Mouse (Mus musculus) liver, adult (tissue): Measurements from ENCODE around the gene Rnft2.

Experiments used
- GATA4 ChIP-seq: IDR thresholded peaks from 2 replicates; pipeline ENCODE4 v1.6.1; 2014; ENCODE audit warnings: mild to moderate bottlenecking, low read length; ENCODE audit not compliant: insufficient replicate concordance

The Rnft2 gene

DNA sequence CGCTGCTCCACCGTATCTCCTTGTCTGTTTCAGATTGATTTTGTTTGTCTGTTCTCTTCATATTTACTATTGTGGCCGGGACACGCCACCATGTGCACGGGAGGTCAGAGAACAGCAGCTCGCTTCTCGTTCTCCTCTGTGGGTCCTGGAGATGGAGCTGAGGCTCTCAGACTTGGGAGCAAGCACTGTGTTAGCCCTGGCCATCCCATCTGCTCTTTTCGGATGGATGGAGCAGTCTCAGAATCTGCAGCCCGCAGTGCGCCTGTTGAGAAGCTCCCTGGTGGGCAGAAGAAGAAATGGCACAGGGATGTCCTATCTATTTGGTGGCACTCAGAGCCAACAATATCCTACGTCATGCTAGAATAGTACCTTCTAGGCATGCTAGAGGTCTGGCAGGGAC, 15.7 kb upstream of the Rnft2 start:
- TF ChIP-seq GATA4 = no peak

DNA sequence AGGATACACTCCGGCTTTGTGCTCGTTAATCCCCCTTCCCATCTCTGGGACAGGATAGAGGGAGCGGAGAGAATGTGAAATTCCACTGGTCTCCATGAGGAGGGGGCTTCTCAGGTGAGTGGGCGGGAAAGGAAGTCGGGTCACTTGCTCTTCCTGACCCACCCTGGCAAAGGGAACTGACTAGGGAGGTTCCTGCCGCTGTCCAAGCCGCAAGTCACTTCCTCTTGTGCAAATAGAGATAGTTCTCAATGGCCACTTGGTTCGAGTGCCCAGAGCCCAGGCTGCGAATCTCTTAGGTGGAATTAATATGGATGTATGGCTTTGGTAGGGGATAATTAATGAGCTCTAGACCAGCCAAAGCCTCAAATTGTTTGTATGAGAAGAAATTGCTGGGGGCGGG, 15.1 kb upstream of the Rnft2 start:
- TF ChIP-seq GATA4 = no peak

DNA sequence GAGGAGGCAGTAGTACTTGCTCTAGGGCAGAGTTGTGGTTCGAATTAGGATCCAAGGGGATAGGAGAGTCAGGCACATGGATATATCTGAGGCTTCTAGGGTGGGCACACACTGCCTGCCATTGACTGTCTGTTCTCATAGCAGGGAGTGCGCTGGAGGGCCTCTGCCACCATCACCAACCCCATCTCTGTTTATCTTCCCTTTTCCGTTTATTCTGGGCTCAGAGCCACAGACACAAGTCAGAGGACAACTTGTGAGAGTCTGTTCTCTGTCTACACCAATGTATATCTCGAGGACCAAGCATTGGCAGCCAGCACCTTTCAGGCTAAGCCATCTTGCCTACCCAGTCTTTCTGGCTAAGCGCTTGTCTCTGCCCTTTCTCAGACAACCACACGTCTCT, 14.7 kb upstream of the Rnft2 start:
- TF ChIP-seq GATA4 = no peak

DNA sequence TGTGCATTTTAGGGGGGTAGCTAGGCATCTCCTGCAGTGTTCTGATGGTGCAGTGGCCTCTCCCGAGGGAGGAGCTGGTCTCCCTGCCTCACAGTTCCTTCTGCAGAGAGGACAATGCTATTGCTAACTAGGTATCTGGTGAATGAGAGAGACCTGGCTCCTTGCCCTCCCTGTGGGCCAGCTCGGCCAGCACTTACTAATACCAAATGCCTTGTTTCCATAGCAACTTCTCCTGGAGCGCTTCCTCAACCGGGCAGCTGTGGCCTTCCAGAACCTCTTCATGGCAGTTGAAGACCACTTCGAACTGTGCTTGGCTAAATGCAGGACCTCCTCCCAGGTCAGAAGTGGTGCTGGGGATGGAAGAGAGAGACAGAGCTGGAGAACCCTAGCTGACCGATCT, 14.2 kb upstream of the Rnft2 start:
- no peak for TF ChIP-seq GATA4

DNA sequence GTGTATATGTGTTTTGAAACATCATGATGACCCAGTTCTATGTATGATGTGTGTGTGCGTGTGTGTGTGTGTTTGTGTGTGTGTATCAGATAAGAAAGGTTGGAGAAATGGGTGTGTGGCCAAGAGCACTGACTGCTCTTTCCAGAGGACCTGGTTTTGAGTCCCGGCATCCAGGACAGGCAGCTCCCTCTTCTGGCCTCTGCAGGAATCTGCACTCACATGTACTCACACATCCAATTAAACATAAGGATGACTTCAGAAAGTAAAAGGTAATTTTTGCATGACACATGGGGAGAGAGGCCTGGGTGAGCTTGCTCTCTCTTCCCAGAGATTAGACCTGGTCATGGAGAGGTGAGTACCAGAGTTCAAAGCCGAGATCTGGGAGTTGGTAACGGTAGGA, 12.1 kb upstream of the Rnft2 start:
- no peak for TF ChIP-seq GATA4

DNA sequence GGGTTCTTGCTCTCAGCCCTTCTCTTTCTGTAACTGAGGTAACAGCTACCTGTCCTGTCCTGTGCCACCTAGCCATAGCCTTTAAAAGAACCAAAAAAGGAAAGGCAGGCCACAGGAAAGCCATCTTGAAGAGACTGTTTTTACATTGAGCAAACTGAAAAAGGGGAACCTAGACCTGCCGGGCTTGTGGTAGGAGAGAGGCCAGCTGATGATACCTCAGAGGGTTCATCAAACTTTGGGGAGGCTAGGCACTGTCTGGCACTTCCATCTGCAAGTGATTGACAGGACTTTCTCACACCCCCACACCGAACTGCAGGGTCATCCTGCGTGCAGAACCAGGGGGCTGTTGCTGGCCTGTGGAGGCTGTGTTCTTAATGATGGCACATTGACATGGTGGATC, 8.6 kb upstream of the Rnft2 start:
- TF ChIP-seq GATA4 = no peak

DNA sequence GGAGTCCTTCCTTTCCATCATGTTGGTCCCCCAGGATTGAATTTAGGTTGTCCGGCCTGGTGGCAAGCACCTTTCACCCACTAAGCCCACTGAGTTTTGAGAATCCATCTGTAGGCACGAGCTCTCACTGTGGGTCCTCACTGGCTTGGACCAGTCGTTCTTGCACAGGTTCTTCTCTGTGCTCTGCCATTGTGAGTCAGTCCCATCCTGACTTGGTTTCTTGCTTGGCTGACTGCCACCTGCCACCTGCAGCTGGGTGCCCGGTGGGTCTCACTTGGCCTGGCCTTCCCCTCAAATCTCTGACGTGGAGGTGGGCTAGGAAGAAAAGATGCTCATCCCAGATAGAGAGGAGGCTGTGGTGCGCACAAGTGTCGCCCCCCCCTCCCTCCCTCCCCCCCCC, 6.1 kb upstream of the Rnft2 start:
- no peak for TF ChIP-seq GATA4

DNA sequence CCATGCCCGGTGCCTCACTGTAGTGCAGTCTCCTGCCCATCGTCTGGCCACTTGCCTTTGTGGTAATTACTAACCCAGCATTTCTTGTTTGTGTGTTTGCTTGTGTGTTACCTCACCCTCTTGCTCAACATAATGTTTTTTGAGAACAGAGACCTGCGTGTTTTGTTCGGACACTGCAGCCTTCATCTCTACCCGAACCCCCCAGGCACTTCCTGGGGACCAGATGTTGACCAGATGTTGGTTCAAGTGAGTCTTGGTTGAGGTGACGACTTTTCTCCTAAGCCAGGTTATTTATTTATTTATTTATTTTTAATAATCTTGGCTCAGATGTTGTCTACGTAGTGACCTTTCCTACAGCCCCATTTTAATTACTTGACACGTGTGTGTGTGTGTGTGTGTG, 2.5 kb upstream of the Rnft2 start:
- TF ChIP-seq GATA4 = no peak

DNA sequence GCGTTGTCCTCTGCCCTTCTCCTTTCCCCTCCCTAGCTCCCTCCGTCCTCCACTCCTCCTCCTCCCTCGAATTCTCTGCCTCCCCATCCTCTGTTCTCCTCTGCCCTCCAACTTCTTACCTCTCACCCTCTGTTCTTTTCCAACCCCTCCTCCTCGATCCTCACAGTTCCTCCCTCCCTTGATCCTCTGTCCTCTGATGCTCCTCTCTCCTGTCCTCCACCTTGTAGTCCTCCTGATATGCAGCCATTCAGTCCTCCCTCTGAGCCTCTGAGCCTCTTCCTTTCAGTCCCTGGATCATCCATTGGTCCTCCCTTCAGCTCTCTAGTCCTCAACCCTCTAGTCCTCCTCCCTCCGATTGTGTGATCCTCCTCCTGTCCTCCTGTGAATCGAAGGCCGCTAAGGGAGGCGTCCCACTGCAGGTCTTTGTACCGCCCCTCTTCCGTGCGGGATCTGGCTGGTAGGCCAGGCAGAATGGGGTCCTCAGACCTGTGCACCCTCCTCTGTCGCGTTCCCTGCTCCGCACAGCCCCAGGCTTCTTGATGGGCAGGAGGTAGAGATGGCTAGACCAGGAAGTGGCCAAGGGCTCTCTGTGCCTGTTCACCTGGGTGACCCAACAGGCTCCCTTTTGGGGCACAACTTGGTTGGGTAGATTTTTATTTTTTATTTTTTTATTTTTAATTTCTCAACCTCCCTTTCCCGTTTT, 841 bp upstream of the Rnft2 start:
- no peak for TF ChIP-seq GATA4

DNA sequence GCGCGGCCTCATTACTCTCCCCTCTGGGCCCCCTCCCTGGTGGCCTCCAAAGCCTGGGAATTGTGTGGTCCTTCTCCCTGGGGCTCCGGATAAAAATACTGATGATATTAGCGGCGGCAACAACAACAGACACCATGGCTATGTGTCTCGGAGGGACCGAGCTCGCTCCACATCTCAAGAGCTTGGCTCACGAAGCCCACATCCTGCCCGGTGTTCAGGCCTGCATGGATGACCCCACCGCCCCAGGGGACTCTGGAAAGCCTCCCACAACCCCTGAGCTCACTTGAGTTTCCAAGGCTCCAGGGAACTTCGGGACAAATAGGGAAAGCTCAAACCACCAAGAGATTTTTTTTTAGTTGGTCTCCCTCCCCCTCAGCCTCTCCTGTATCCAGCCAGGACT, 5.2 kb downstream of the Rnft2 start:
- TF ChIP-seq GATA4 = no peak

DNA sequence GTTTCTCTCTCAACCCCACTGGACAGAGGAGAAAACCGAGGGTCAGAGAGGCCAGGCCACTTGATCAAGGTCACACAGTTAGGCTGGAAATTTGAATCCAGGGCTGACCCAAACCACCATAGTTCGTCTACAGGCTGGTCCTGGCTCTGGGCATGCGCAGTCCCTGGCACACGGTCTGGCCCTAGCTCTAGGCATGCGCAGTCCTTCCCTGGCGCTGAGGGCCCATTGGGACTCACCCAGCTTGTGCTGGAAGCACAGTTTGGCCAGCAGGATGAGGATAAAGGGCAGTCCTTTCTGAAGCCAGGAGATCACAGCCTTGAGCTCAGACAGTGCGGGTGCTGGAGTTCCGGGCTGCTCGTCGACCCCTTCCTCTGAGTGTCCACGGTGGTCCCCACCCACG, 8.0 kb downstream of the Rnft2 start:
- no peak for TF ChIP-seq GATA4

DNA sequence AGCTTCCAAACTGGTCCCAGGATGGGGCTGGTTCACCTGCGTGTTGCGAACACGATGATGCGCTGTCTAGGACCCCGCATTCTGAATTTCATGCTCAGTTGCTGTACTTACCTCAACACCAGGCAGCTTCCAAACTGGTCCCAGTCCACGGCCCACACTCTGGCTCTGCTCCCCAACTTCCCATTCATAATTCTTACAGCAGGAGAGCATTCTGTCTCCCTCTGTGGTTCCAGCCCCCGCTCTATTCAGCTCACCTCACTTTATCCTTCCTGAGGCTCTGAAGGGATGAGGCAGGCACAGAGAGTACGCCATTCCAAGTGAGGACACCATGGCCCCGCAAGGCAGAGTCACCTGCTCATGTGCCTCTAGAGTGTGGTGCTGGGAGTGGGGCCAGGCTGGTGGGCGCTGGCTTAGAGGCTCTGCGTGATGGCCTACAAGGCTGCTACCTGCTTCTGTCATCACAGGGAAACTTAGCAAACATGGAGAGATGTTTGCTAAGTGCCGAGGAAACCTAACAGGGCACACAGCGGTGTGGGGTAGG, 14.8 kb downstream of the Rnft2 start:
- no peak for TF ChIP-seq GATA4

DNA sequence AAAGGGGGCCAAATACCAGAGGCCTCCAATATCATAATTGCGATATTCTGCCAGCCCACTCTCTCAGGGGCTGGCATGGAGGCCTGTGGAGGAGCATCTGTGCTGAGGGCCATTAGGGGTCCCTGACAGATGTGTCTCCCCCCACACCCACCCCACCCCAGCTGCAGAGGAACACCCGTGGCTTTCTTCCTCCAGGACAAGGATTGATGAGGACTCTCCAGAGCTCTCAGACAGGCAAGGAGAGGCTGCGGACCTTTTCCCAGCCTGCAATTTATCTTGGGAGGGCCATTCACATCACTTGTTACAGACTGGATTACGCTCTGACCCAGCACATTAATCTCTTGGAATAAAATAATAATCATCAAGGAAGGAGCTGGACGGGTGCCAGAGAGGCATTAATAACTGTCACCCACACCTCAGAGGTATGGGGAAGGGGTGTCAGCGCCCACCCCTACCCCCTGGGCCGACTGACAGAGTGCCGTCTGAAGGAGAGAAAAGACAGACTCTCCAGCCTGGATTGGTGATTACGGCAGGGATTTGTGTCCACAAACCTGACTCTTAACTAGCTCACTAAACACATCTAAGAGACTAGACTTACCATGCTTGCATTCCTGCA, 21.7 kb downstream of the Rnft2 start:
- no peak for TF ChIP-seq GATA4

DNA sequence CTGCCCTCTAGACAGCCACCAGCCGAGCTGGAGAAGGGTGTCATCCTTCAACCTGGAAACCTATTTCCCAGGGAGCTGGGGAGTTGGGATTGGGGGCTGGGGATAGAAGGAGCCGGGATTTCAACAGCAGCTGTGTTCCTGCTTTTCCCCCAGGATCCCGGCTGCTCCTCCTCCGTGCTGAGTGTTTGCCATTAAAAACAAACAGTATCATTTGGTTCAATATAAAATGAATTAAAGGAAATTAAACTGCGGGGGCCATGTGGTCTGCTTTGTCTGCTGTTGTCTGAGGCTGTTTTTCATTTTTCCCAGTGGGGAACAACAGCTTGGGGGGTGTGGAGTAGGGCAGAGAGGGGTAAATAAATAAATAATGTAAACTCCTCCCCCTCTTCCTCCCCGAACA, 27.5 kb downstream of the Rnft2 start:
- TF ChIP-seq GATA4 = no peak

DNA sequence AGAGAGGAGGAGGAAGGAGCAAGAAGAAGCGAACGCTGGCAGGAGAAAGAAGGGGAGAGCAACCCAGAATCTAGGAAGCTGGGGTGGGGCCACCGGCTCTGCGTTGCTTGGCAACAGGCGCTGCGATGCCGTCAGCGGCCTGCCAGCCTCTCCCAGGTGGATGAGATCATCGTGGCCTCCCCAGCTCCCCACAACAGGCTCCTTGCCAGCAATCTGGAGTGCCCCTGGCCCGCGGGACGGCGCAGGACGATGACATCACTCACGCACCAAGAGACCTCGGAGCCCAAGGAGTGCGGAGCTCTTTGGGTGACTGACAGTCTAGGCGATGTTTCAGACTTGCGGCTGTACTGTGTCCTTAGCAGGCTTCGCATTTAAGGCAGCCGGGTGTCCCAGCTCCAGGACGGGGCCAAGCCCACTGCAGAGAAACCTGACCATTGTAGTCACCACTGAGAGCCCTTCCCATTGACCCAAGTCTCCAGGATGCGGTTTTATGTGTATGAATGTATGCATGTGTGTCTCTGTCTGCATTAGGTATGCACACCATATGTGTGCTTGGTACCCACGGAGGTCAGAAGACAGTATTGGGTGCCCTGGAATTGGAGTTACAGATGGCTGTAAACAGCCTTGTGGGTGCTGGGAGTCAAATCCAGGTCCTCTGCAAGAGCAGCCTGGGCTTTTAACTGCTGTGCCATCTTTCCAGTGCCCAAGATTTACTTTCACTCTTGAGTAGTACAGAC, 30.3 kb downstream of the Rnft2 start:
- no peak for TF ChIP-seq GATA4

DNA sequence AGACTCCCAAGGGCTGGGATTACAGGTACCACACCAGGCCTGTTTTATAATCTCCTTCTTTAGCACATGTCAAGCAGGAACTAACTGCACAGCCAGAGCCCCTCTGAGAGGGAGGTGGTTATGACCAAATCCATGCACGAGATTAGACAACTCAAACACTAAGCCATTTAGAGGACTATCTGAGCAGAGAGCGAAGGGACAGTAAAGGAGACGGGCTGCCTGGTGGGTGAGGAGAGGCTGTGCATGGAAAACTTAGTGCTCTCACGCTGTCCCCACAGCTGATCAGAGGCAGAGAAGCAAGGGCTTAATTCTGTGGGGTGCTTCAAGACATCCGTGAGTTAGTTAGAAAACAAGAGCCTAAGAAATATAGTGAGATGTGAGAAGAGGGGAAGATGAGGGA, 30.9 kb downstream of the Rnft2 start:
- no peak for TF ChIP-seq GATA4
